Mouse (Mus musculus) retina, postnatal 1 day (tissue): ENCODE data around the gene Ift43.

Experiments used
- DNase-seq: peaks from one replicate; pipeline ENCODE4 v3.0.0-alpha.2; 2012

Gene Ift43

GRCm38 (mm10) chr12:86179266-86179665 is 96.9 kb downstream of the Ift43 start:
- DNase-seq = peak; percentile 51

DNA sequence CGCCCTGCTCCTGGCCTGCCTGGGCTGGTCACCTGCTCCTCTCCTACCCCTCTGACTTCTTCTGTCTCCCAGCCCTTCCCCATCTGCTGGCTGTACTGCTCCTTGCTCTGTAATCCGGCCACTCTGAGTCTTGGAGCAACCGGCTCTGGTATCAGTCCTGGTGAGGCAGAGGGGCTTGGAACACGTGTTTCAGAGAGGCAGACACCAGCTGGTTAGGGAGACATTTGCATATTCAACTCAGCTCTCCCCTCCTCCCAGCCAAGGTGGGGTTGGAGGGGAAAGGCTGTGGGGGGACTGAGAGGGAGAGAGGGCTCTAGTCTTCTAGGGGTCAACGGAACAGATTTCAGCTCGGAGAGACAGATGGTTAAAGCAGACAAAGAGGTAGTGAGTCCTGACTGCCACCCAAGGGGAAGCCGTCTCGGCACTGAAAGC is 99.0 kb downstream of the Ift43 start:
- DNase-seq = peak; percentile 88

GRCm38 (mm10) chr12:86181879-86182278 is 99.5 kb downstream of the Ift43 start:
- no peak for DNase-seq

- DNase-seq = no peak
Measured at GRCm38 (mm10) chr12:86182414-86182813, 100.1 kb downstream of the Ift43 start.

GRCm38 (mm10) chr12:86188161-86188560 is 105.8 kb downstream of the Ift43 start:
- DNase-seq = peak; percentile 48

DNA sequence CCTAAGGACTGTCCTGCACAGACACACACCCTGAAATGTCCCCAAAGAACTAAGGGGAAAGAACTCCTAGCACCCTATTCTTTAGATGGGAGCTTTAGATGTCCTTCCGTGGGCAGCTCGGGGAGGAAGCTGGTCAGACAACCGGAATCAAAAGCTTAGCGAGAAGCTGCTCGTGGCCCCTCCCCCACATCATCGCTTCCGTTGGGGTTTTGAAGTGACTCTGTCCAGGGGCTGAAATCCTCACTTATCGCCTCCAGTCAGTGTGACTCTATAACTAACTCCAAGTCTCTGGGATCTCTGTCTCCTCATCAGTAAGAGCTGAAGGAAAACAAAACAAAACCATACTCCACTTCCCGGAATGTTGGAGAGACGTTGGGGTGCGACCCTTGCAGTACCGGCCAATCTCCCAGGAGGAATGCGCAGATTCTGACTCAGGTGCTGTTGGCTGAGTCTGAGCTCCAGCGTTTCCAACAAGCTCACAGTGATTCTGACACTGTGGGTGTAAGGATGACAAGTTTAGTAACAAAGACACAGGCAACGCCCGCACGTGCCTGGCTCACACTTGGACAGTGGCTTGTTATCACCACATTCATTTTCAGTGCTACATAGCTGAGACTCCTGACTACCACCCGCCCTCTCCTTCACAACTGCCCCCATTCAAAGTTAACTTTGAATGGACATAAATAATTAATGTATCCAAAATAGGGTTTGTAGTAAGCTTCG is 107.4 kb downstream of the Ift43 start:
- DNase-seq = peak; percentile 41

DNA sequence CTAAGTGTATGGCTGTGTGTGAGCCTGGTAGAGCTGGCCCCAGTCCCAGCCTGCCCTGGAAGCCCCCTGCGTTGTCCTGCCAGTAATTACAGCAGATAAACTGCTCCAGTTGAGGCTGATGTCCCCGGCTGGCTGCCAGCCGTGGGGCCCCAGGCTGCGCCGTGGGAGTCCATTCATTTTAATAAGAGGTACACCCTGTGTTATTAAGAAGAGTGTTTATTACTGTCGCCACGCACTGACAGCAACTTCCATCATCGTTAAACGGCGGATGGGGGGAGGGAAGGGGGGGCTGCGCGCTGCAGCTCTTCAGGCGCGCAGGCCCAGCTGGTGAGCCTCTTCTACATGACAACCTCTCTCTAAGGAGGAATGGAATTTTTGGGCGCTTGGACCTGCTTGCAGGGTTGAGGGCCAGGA is 109.7 kb downstream of the Ift43 start:
- peak; percentile 68 for DNase-seq

GRCm38 (mm10) chr12:86196944-86197343 is 114.6 kb downstream of the Ift43 start:
- no peak for DNase-seq

DNA sequence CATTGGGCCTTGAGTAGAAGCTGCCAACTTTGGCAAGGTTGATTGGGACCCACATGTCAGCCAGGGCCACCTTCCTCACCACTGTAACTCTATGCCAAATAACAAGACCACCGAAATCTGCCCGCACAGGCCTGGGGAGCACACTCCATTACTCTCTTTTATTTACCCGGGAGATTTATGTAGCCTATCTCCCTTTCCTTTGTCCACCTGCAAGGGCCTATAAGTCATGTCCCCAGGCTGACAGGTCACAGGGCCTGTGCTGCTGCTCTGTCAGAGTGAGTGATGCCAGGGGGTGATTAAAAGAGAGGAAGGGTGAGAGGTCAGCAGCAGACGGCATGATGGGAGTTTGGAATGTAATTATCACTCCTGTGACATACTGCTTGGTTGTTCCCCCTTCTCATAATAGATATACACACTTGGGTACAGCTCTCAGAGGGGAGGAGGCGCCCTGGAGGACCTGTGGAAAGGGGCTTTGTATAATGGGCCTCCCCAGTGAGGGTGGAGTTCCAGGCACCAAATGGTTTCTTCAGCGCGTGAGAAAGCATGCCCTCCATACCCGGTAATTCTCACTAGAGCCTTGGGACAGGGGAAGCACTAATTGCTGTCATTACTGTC is 121.2 kb downstream of the Ift43 start:
- no peak for DNase-seq

GRCm38 (mm10) chr12:86211099-86211520 is 128.8 kb downstream of the Ift43 start:
- peak; percentile 52 for DNase-seq
